Comparison of ENCODE assay signal across 9 mouse cellular contexts in the genomic region with DNA sequence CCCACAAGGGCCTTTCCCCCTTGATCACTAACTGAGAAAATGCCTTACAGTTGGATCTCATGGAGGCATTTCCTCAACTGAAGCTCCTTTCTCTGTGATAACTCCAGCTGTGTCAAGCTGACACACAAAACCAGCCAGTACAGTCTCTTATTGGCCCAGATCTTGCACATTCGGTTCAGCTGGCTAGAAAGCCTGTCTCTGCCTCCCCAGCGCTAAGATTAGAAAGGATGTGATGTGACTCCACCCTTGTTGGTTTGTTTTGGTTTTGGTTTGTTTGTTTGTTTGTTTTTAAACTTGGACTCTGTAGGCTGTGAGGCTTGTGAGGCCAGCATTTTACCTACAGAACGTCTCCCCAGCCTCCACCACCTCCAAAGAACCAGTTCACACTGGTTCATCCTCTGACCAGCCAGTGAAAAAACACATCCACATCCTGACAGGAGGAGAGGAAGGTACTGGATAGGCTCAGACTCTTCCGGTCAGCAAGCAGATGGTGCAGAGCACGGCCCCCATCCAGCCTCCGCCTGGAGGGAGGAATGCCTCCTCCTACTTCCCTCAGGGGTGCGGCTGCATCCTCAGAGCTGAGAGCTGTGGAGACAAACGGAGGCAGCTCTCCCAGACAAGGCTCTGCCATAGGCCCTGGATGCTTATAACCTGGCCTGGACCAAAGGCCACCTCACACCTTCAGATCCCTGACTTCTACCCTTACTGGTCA. TPM values are rescaled to one million over a fixed set of nuclear protein-coding genes. Genes with fewer than 3 reads are reported as not detected.
DNase-seq lines count a peak whose midpoint lies in the region; ATAC-seq and TF ChIP-seq lines count a peak whose summit lies in the region.
"Had no signal": no experiment of that assay in that cellular context is flagged by ENCODE, and none has a peak within 500 bp of the region (broad histone marks: within the 10 kb centered on the region; RNA-seq: fewer than 3 reads in every experiment).

No protein-coding gene starts in this region.

- ATAC-seq in hindbrain, embryonic 11.5 days (ENCODE audit: low FRiP score): 0 out of 2 replicates have a peak, but pooled peaks have one; percentile 50
- no peak for ATAC-seq in hindbrain, embryonic 14.5 days (ENCODE audit: low FRiP score)
- peak; percentile 37 for ATAC-seq in liver, postnatal 0 days
- no peak for ATAC-seq in megakaryocyte progenitor cell, adult 5-6 weeks (replicated peaks; ENCODE audit: poor library complexity)
- ATAC-seq: Patski had no signal

- intact Hi-C loops in heart, postnatal 36 days (cut with DNase I): no loop called here

- no peak overlapping the region for H3K4me3 ChIP-seq in hindbrain, embryonic 11.5 days (ENCODE audit: low read depth, low read length)
- no peak overlapping the region for H3K4me3 ChIP-seq in hindbrain, embryonic 14.5 days (replicated peaks; ENCODE audit: low read length)
- peak overlapping the region; percentile 21 for H3K4me3 ChIP-seq in liver, postnatal 0 days (ENCODE audit: low read depth, low read length)

- no peaks in the 10 kb centered on the region for H3K36me3 ChIP-seq in hindbrain, embryonic 11.5 days (ENCODE audit: control insufficient read depth, insufficient read depth, low read length)
- H3K36me3 ChIP-seq in hindbrain, embryonic 14.5 days (replicated peaks; ENCODE audit: control insufficient read depth, insufficient read depth): no peaks in the 10 kb centered on the region
- peaks cover 2% of the 10 kb centered on the region; the same call in 1 of the 2 replicates for H3K36me3 ChIP-seq in liver, postnatal 0 days (replicated peaks; ENCODE audit: insufficient read depth, low read length)

- no peak for TF ChIP-seq EP300 in liver, postnatal 0 days (IDR thresholded peaks at IDR 0.05; ENCODE audit: low read depth)

- H3K27me3 ChIP-seq in hindbrain, embryonic 11.5 days (ENCODE audit: control insufficient read depth, insufficient read depth, low read length): no peaks in the 10 kb centered on the region
- no peaks in the 10 kb centered on the region for H3K27me3 ChIP-seq in hindbrain, embryonic 14.5 days (ENCODE audit: control insufficient read depth, insufficient read depth, low read length)
- no peaks in the 10 kb centered on the region for H3K27me3 ChIP-seq in liver, postnatal 0 days (ENCODE audit: insufficient read depth, low read length)
- H3K27me3 ChIP-seq: Patski had no signal

- WGBS in hindbrain, embryonic 11.5 days: 28% methylated on average over 8 of the region's 8 CpGs
- WGBS in hindbrain, embryonic 14.5 days: 29% methylated on average over 8 of the region's 8 CpGs
- WGBS in liver, postnatal 0 days (ENCODE audit: insufficient replicate concordance): 41% methylated on average over 8 of the region's 8 CpGs

- H3K9ac ChIP-seq in hindbrain, embryonic 11.5 days (ENCODE audit: low read depth, low read length): no peak overlapping the region
- H3K9ac ChIP-seq in hindbrain, embryonic 14.5 days: no peak overlapping the region
- no peak overlapping the region for H3K9ac ChIP-seq in liver, postnatal 0 days (replicated peaks)

- peak; percentile 38 for DNase-seq in hindbrain, embryonic 11.5 days (ENCODE audit: low spot score)
- no peak for DNase-seq in hindbrain, embryonic 14.5 days (ENCODE audit: low spot score)
- DNase-seq in embryo, embryonic 11 days: peak; percentile 59
- DNase-seq in heart, postnatal 36 days: peak; percentile 28 to 44
- no peak for DNase-seq in liver, postnatal 0 days
- no peak for DNase-seq in spleen, postnatal 4 days (ENCODE audit: low spot score in 2 of 2)
- no peak for DNase-seq in c-Kit-positive CD71-positive TER-119-positive erythroid progenitor cells, embryonic 14.5 days (ENCODE audit: low spot score)

- no peak overlapping the region for H3K27ac ChIP-seq in hindbrain, embryonic 11.5 days (ENCODE audit: low read depth, low read length)
- H3K27ac ChIP-seq in hindbrain, embryonic 14.5 days: no peak overlapping the region
- peak overlapping the region; percentile 25; the same call in 1 of the 2 replicates for H3K27ac ChIP-seq in liver, postnatal 0 days (ENCODE audit: low read depth)

- no peak for TF ChIP-seq CTCF in liver, postnatal 0 days (IDR thresholded peaks at IDR 0.05; ENCODE audit: low read depth)

- no peak overlapping the region for H3K4me2 ChIP-seq in hindbrain, embryonic 11.5 days (replicated peaks; ENCODE audit: low read depth, low read length)
- no peak overlapping the region for H3K4me2 ChIP-seq in hindbrain, embryonic 14.5 days (replicated peaks)
- peak overlapping the region; percentile 36 for H3K4me2 ChIP-seq in liver, postnatal 0 days (ENCODE audit: low read depth, low read length)

- H3K9me3 ChIP-seq in hindbrain, embryonic 11.5 days (ENCODE audit: control insufficient read depth, low read length): no peaks in the 10 kb centered on the region
- H3K9me3 ChIP-seq in hindbrain, embryonic 14.5 days (ENCODE audit: control insufficient read depth, low read length): no peaks in the 10 kb centered on the region
- H3K9me3 ChIP-seq in liver, postnatal 0 days (ENCODE audit: low read length): no peaks in the 10 kb centered on the region

- no peaks in the 10 kb centered on the region for H3K4me1 ChIP-seq in hindbrain, embryonic 11.5 days (replicated peaks; ENCODE audit: control insufficient read depth, insufficient read depth, low read length)
- H3K4me1 ChIP-seq in hindbrain, embryonic 14.5 days (replicated peaks; ENCODE audit: control insufficient read depth, insufficient read depth, low read length): no peaks in the 10 kb centered on the region
- no peaks in the 10 kb centered on the region for H3K4me1 ChIP-seq in liver, postnatal 0 days (ENCODE audit: insufficient read depth)

RNA-seq across cellular contexts. Expression of gene Ncf2, which starts 9.7 kb away (rescaled TPM):
- polyA plus RNA-seq in hindbrain, embryonic 11.5 days (2014; fragmentation: Nextera tagmentation; extraction: Ambion mirVana): 3.4 and 5.0 TPM in 2 replicates
- polyA plus RNA-seq in hindbrain, embryonic 14.5 days (2014; fragmentation: Nextera tagmentation; extraction: Ambion mirVana): 2.2 and 3.6 TPM in 2 replicates
- 1 to 10 TPM; 4.4 to 6.0 TPM for total RNA-seq in heart, postnatal 36 days (2021)
- polyA plus RNA-seq in liver, postnatal 0 days (2015; fragmentation: Nextera tagmentation; extraction: Ambion mirVana): 12.5 and 13.8 TPM in 2 replicates
- total RNA-seq in megakaryocyte progenitor cell, adult 5-6 weeks (2015): 85.0 and 90.4 TPM in 2 replicates
- 101 and 119 TPM in 2 replicates for total RNA-seq in megakaryocyte progenitor cell, adult 5-6 weeks (2017)

RNA-seq across cellular contexts. Expression of gene Arpc5, which starts 43.4 kb away (rescaled TPM):
- polyA plus RNA-seq in hindbrain, embryonic 11.5 days (2014; fragmentation: Nextera tagmentation; extraction: Ambion mirVana): 339 and 340 TPM in 2 replicates
- 336 and 364 TPM in 2 replicates for polyA plus RNA-seq in hindbrain, embryonic 14.5 days (2014; fragmentation: Nextera tagmentation; extraction: Ambion mirVana)
- total RNA-seq in heart, postnatal 36 days (2021): 10 to 100 TPM; 33.3 to 36.6 TPM
- polyA plus RNA-seq in liver, postnatal 0 days (2015; fragmentation: Nextera tagmentation; extraction: Ambion mirVana): 157 and 162 TPM in 2 replicates
- 264 and 298 TPM in 2 replicates for total RNA-seq in megakaryocyte progenitor cell, adult 5-6 weeks (2015)
- total RNA-seq in megakaryocyte progenitor cell, adult 5-6 weeks (2017): 127 and 137 TPM in 2 replicates

RNA-seq across cellular contexts. Expression of gene Rgl1, which starts 43.5 kb away (rescaled TPM):
- 26.6 and 27.5 TPM in 2 replicates for polyA plus RNA-seq in hindbrain, embryonic 11.5 days (2014; fragmentation: Nextera tagmentation; extraction: Ambion mirVana)
- 20.0 and 20.9 TPM in 2 replicates for polyA plus RNA-seq in hindbrain, embryonic 14.5 days (2014; fragmentation: Nextera tagmentation; extraction: Ambion mirVana)
- 10 to 100 TPM; 34.9 to 38.3 TPM for total RNA-seq in heart, postnatal 36 days (2021)
- polyA plus RNA-seq in liver, postnatal 0 days (2015; fragmentation: Nextera tagmentation; extraction: Ambion mirVana): 11.7 and 16.2 TPM in 2 replicates
- total RNA-seq in megakaryocyte progenitor cell, adult 5-6 weeks (2015): 1.3 and 1.6 TPM in 2 replicates
- 1.4 and 2.7 TPM in 2 replicates for total RNA-seq in megakaryocyte progenitor cell, adult 5-6 weeks (2017)

RNA-seq across cellular contexts. Expression of gene Apobec4, which starts 59.3 kb away (rescaled TPM):
- not detected in 2 replicates for polyA plus RNA-seq in hindbrain, embryonic 11.5 days (2014; fragmentation: Nextera tagmentation; extraction: Ambion mirVana)
- 0.20 TPM in 1 of 2 replicates, not detected in the other for polyA plus RNA-seq in hindbrain, embryonic 14.5 days (2014; fragmentation: Nextera tagmentation; extraction: Ambion mirVana)
- not detected for total RNA-seq in heart, postnatal 36 days (2021)
- polyA plus RNA-seq in liver, postnatal 0 days (2015; fragmentation: Nextera tagmentation; extraction: Ambion mirVana): not detected in 2 replicates
- not detected in 2 replicates for total RNA-seq in megakaryocyte progenitor cell, adult 5-6 weeks (2015)
- not detected in 2 replicates for total RNA-seq in megakaryocyte progenitor cell, adult 5-6 weeks (2017)
- polyA plus RNA-seq: Patski had no signal

Comparison
In these comparisons a context has a peak if more than half of its experiments do, and no peak if none do; other contexts are left out.
1. ATAC-seq: peak in hindbrain, embryonic 11.5 days (single experiment) and liver, postnatal 0 days (single experiment); none in hindbrain, embryonic 14.5 days (single experiment) and megakaryocyte progenitor cell, adult 5-6 weeks (single experiment).
2. DNase-seq: peak in hindbrain, embryonic 11.5 days (single experiment), embryo, embryonic 11 days (single experiment) and heart, postnatal 36 days (2 of 2); none in hindbrain, embryonic 14.5 days (single experiment), liver, postnatal 0 days (single experiment), spleen, postnatal 4 days (0 of 2) and c-Kit-positive CD71-positive TER-119-positive erythroid progenitor cells, embryonic 14.5 days (single experiment).